Mouse (Mus musculus): ENCODE measurements around the gene Gtf2b.

DNA sequence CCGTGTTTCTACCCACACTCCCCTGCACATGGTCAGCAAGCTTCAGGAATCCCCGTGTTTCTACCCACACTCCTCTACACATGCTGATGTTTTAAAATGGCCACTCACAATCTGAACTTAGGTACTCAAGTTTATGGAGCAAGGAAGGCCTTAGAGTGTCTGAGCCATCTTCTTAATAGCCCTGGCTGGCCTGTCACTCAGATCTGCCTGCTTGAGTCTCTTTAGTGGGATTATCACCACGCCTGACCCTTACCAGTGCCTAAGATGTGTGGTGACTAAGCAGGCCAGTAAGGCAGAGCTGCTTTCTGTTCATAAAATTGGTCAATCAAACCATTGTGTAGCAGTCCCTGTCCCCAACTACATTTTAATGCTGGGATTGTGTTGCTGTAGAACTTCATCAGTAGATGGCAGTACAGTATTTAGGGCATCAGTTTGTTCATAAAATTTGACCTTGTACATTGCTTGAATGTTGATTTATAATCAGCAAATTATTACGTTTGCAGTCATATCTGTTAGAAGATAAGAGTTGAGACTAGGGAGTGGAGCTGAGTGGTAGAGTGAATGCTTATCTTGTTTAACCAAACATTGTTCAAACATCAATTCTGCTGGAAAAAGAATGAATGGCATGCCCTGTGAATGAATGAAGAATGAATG lies 8.8 kb downstream of the Gtf2b start:
- TF ChIP-seq POLR2A (IDR thresholded peaks at IDR 0.05; ENCODE audit: extremely low read depth, insufficient read depth, low read length) (no peak), CTCF (IDR thresholded peaks at IDR 0.05; ENCODE audit: low read depth, low read length) (no peak)
